Mouse (Mus musculus): ENCODE results near the gene Mesd. TPM values are rescaled to one million over a fixed set of nuclear protein-coding genes. Genes with fewer than 3 reads are reported as not detected.

Mesd gene
- 7.2 TPM in 2 replicates for polyA plus RNA-seq (2012; rRNA removed)

DNA sequence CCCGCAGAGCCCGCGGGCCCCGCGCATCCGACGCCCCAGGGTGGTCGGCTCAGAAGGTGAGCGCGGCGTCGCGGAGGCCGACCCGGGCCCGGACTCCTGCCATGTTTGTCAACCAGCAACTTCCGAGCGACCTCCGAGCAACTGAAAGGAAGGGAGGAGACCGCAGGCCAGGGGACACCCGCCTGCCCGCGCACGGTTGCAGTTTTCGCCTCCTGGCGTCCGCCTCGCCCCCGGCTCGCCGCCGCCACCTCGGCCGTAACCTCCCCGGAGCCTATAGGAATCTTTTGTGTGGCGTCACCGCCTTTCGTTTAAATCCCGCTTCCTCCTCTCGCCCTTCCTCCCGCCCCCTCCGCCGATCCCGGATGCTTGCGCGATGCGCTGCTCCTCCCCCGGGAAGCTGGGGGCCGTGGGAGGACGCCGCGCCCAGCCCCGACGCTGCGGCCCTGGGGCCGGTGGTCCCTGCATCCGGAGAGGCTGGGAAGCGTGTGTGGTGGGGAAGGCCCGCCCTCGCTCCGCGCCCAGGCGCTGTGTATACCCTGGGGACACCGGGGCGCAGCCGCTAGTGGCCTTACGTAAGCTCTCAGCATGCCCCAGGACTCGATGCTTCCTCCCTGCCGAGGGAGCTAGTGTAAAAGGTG lies at the start of gene Mesd, which contains the start of gene Tlnrd1:
Gene Mesd, plus strand, starts transcription at position 446 of the 638 bp plus-strand sequence.
Gene Tlnrd1, minus strand, starts transcription at position 285 of the 638 bp plus-strand sequence.

Other genes starting within 250 kb of the Mesd start
- gene Il16, start 138.7 kb upstream of the Mesd start, polyA plus RNA-seq (2012; rRNA removed): 3.3 TPM in 2 replicates
- gene Cfap161, start 89.6 kb upstream of the Mesd start, polyA plus RNA-seq (2012; rRNA removed): not detected in 2 replicates
- 85.1 and 96.4 TPM in 2 replicates for gene Tlnrd1, start 161 bp upstream of the Mesd start, polyA plus RNA-seq (2012; rRNA removed)
- gene Cemip, start 202.0 kb downstream of the Mesd start, polyA plus RNA-seq (2012; rRNA removed): 0.17 and 0.27 TPM in 2 replicates

Data from colon, adult 2 months (tissue).